Mouse (Mus musculus): Measurements from ENCODE around the gene Syt12. TPM values are rescaled to one million over a fixed set of nuclear protein-coding genes. Genes with fewer than 3 reads are reported as not detected.

Gene Syt12
- 1 to 10 TPM; 4.4 to 5.3 TPM for total RNA-seq (2021)

- intact Hi-C loops (cut with DNase I) = no loop called here
- peak; percentile 39 for DNase-seq
Observed at GRCm38 (mm10) chr19:4477345-4478189, at the start of gene Syt12. TSS of gene Syt12 (minus strand) at chr19:4477447.

GRCm38 (mm10) chr19:4521426-4522050, 44.3 kb upstream of the Syt12 start:
- intact Hi-C loops (cut with DNase I) = no loop called here

GRCm38 (mm10) chr19:4517483-4517882, 40.2 kb upstream of the Syt12 start:
- intact Hi-C loops (cut with DNase I) = no loop called here
- no peak for DNase-seq

More at GRCm38 (mm10) chr19:4521426-4522050, 44.3 kb upstream of the Syt12 start:
- no peak for DNase-seq

GRCm38 (mm10) chr19:4516288-4516687, 39.0 kb upstream of the Syt12 start:
- intact Hi-C loops (cut with DNase I) = no loop called here
- no peak for DNase-seq

- intact Hi-C loops (cut with DNase I) = no loop called here
- peak; percentile 66 for DNase-seq
Observed at GRCm38 (mm10) chr19:4515746-4516145, 38.5 kb upstream of the Syt12 start.

- intact Hi-C loops (cut with DNase I) = no loop called here
- no peak for DNase-seq
Observed at GRCm38 (mm10) chr19:4513236-4513858, 36.1 kb upstream of the Syt12 start.

GRCm38 (mm10) chr19:4511116-4511841, 34.0 kb upstream of the Syt12 start:
- DNase-seq = no peak
- intact Hi-C loops (cut with DNase I) = no loop called here

- DNase-seq = peak; percentile 99
- intact Hi-C loops (cut with DNase I) = no loop called here
Observed at GRCm38 (mm10) chr19:4509986-4510963, 33.0 kb upstream of the Syt12 start, which contains the start of gene Pcx. TSS of gene Pcx (plus strand) at chr19:4510472.

GRCm38 (mm10) chr19:4507746-4508145, 30.5 kb upstream of the Syt12 start:
- intact Hi-C loops (cut with DNase I) = no loop called here
- no peak for DNase-seq

GRCm38 (mm10) chr19:4504830-4505229, 27.6 kb upstream of the Syt12 start:
- intact Hi-C loops (cut with DNase I) = no loop called here
- no peak for DNase-seq

GRCm38 (mm10) chr19:4502701-4503100, 25.5 kb upstream of the Syt12 start:
- no peak for DNase-seq
- intact Hi-C loops (cut with DNase I) = no loop called here

GRCm38 (mm10) chr19:4498062-4498933, 21.1 kb upstream of the Syt12 start, which contains the start of gene 2010003K11Rik:
TSS of gene 2010003K11Rik (minus strand) at chr19:4498583.
- DNase-seq = no peak
- intact Hi-C loops (cut with DNase I) = loop anchor here (5.0 kb wide), 2 partner anchors 119 to 244 kb away; partner anchors contain the start of gene Lrfn4

- peak; percentile 82 for DNase-seq
- intact Hi-C loops (cut with DNase I) = loop anchor here (5.0 kb wide), 2 partner anchors 120 to 245 kb away; partner anchors contain the start of gene Lrfn4
Observed at GRCm38 (mm10) chr19:4497263-4497973, 20.2 kb upstream of the Syt12 start.

- no peak for DNase-seq
- intact Hi-C loops (cut with DNase I) = loop anchor here (5.0 kb wide), 2 partner anchors 121 to 246 kb away; partner anchors contain the start of gene Lrfn4
Observed at GRCm38 (mm10) chr19:4496535-4497262, 19.5 kb upstream of the Syt12 start.

GRCm38 (mm10) chr19:4495814-4496213, 18.6 kb upstream of the Syt12 start:
- DNase-seq = no peak
- intact Hi-C loops (cut with DNase I) = loop anchor here (5.0 kb wide), 2 partner anchors 121 to 246 kb away; partner anchors contain the start of gene Lrfn4

GRCm38 (mm10) chr19:4494707-4495106, 17.5 kb upstream of the Syt12 start:
- DNase-seq = no peak
- intact Hi-C loops (cut with DNase I) = loop anchor here (5.0 kb wide), 2 partner anchors 123 to 248 kb away; partner anchors contain the start of gene Lrfn4
